Mouse (Mus musculus) forebrain, embryonic 16.5 days (tissue): ENCODE measurements at regions not wholly inside any gene's neighbourhood (a gene's known extent, or its start where the extent isn't known, plus 50 kb on each side); places are given as distances from the start of the nearest gene placed in this dataset.

Experiments used
- ATAC-seq: fragments of 200-750 bp; cut with Nextera tagmentation; 2 replicates; pipeline ENCODE4 v1.8.0; 2017; ENCODE audit warnings: mild to moderate bottlenecking, moderate library complexity
- H3K27ac ChIP-seq: fragments of 300-500 bp; sonication (generic); 2 replicates; pipeline ENCODE4 v1.5.1; 2014; ENCODE audit warnings: low read length, control low read depth
- H3K27me3 ChIP-seq: fragments of 300-500 bp; sonication (generic); replicated peaks from 2 replicates; pipeline ENCODE4 v1.6.1; 2014; ENCODE audit warnings: low read length; ENCODE audit not compliant: control insufficient read depth, insufficient read depth
- H3K36me3 ChIP-seq: fragments of 300-500 bp; sonication (generic); 2 replicates; pipeline ENCODE4 v1.6.1; 2014; ENCODE audit not compliant: control insufficient read depth, insufficient read depth
- H3K4me1 ChIP-seq: fragments of 300-500 bp; sonication (generic); replicated peaks from 2 replicates; pipeline ENCODE4 v1.6.1; 2014; ENCODE audit warnings: low read length; ENCODE audit not compliant: control insufficient read depth, insufficient read depth
- H3K4me2 ChIP-seq: fragments of 300-500 bp; sonication (generic); 2 replicates; pipeline ENCODE4 v1.6.1; 2014; ENCODE audit warnings: mild to moderate bottlenecking, low read length, control low read depth
- H3K4me3 ChIP-seq: fragments of 300-500 bp; sonication (generic); replicated peaks from 2 replicates; pipeline ENCODE4 v1.5.1; 2014; ENCODE audit warnings: mild to moderate bottlenecking, low read length, control low read depth
- H3K9ac ChIP-seq: fragments of 300-500 bp; sonication (generic); replicated peaks from 2 replicates; pipeline ENCODE4 v1.6.1; 2014; ENCODE audit warnings: low read depth, low read length, control low read depth
- H3K9me3 ChIP-seq: fragments of 300-500 bp; sonication (generic); 2 replicates; pipeline ENCODE4 v1.6.1; 2016; ENCODE audit warnings: low read length; ENCODE audit not compliant: control insufficient read depth
- WGBS: fragments of 180-500 bp; shearing (Covaris S2); extraction: QIAGEN DNeasy Blood & Tissue Kit; methylation state at CpG from one replicate; pipeline ENCODE4 v1.1.7; 2014; 5-methylcytosine and 5-hydroxymethylcytosine counted together

GRCm38 (mm10) chr7:67462591-67462990 lies 89.9 kb upstream of the Mef2a start:
- H3K4me1 ChIP-seq, result peaks cover 4% of the 10 kb centered on the region
- peak; percentile 36; the same call in 1 of the 2 replicates for ATAC-seq
- WGBS, result 53% methylated on average over 9 of the region's 9 CpGs
- H3K27me3 ChIP-seq, result no peaks in the 10 kb centered on the region
- H3K4me3 ChIP-seq, result no peak overlapping the region
- no peak overlapping the region for H3K9ac ChIP-seq
- H3K9me3 ChIP-seq, result no peaks in the 10 kb centered on the region
- no peak overlapping the region for H3K27ac ChIP-seq
- H3K36me3 ChIP-seq, result no peaks in the 10 kb centered on the region
- H3K4me2 ChIP-seq, result no peak overlapping the region

DNA sequence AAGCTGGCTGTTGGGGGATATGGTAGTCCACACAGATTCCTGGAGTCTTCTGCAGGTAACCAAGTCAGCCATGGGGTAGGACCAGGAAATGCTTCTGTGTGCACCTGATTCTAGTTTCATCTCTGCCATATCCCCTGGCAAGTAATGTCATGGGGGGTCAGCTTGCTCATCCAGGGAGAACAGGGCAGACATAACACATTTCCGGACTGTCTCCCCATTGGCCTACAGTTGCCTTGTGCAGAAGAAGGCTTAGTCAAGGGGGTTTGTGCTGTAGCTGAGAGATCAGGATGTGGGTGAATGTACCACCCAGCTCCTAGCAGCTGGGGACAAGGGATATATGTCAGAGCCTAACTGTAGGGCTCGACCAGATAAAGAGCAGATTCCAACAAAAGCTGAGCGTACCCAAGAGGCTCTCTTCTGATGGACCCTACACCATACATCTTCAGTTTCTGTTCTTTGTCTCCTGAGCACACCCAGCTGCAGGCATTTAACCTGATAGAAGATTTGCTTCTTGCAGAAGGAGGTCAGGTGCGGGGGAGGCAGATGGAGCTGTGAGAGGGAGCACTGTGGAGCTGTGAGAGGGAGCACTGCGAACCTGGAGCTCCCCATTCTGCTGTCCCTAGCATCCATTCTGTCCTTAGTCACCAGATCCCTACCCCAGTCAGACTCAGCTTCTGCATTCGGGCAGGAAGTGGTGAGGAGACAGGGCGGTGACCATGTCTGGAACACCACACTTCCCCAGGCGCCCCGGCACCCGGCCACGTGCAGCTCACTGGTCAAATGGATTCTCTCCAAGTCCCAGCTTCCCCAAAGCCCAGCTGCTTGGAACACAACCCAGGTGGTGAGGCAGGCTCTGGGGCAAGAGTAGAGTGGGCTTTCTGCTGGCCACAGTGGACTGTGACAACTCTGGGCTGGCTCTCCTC lies 88.9 kb upstream of the Mef2a start:
- 85% methylated on average over 11 of the region's 11 CpGs for WGBS
- no peak overlapping the region for H3K27ac ChIP-seq
- H3K27me3 ChIP-seq, result no peaks in the 10 kb centered on the region
- no peaks in the 10 kb centered on the region for H3K9me3 ChIP-seq
- H3K36me3 ChIP-seq, result no peaks in the 10 kb centered on the region
- H3K4me1 ChIP-seq, result peaks cover 4% of the 10 kb centered on the region
- H3K4me2 ChIP-seq, result no peak overlapping the region
- no peak overlapping the region for H3K4me3 ChIP-seq
- H3K9ac ChIP-seq, result no peak overlapping the region
- no peak for ATAC-seq

- H3K36me3 ChIP-seq, result no peaks in the 10 kb centered on the region
- H3K27ac ChIP-seq, result no peak overlapping the region
- no peak overlapping the region for H3K4me2 ChIP-seq
- no peak overlapping the region for H3K4me3 ChIP-seq
- no peaks in the 10 kb centered on the region for H3K27me3 ChIP-seq
- ATAC-seq, result no peak
- H3K9me3 ChIP-seq, result no peaks in the 10 kb centered on the region
- peaks cover 4% of the 10 kb centered on the region for H3K4me1 ChIP-seq
- 81% methylated on average over 10 of the region's 10 CpGs for WGBS
- no peak overlapping the region for H3K9ac ChIP-seq
These were observed 87.2 kb upstream of the Mef2a start for GRCm38 (mm10) chr7:67459810-67460209.

- no peak overlapping the region for H3K9ac ChIP-seq
- no peak overlapping the region for H3K4me3 ChIP-seq
- no peak for ATAC-seq
- 96% methylated on average over 9 of the region's 9 CpGs for WGBS
- H3K4me2 ChIP-seq, result no peak overlapping the region
- no peaks in the 10 kb centered on the region for H3K27me3 ChIP-seq
- H3K36me3 ChIP-seq, result no peaks in the 10 kb centered on the region
- H3K9me3 ChIP-seq, result no peaks in the 10 kb centered on the region
- no peak overlapping the region for H3K27ac ChIP-seq
- H3K4me1 ChIP-seq, result peaks cover 4% of the 10 kb centered on the region
These were observed 86.6 kb upstream of the Mef2a start for GRCm38 (mm10) chr7:67459209-67459608.

DNA sequence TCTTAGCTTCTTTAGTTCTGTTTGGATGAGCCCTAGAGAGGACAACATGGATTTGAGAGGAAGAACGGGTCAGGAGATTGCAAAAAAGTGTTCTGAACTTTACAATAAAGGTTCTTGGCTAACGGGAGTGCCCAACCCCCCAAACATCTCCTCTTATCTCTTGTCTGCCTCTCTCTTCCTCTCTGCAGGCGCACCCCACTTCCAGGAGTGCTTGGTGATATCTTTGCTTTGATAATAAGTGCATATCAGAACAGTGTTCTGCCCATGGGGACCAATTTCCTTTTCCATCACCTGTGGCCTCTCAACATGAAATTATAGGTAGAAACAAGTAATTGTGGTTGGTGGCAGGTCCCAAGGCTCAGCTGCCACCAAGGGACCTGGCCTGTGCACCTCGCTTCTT lies 86.0 kb upstream of the Mef2a start:
- ATAC-seq, result no peak
- Histone ChIP-seq H3K9ac (no peak overlapping the region), H3K27me3 (no peaks in the 10 kb centered on the region), H3K27ac (no peak overlapping the region), H3K4me3 (no peak overlapping the region), H3K4me1 (peaks cover 4% of the 10 kb centered on the region), H3K4me2 (no peak overlapping the region), H3K9me3 (no peaks in the 10 kb centered on the region), H3K36me3 (no peaks in the 10 kb centered on the region)
- 79% methylated on average over 4 of the region's 4 CpGs for WGBS

- Histone ChIP-seq H3K4me3 (no peak overlapping the region), H3K4me1 (peaks cover 4% of the 10 kb centered on the region; the same call in 1 of the 2 replicates), H3K36me3 (no peaks in the 10 kb centered on the region), H3K27ac (no peak overlapping the region), H3K9ac (no peak overlapping the region), H3K27me3 (no peaks in the 10 kb centered on the region), H3K4me2 (no peak overlapping the region), H3K9me3 (no peaks in the 10 kb centered on the region; the same call in 1 of the 2 replicates)
- no peak for ATAC-seq
- 94% methylated on average over 1 of the region's 1 CpGs for WGBS
These were observed 85.2 kb upstream of the Mef2a start for GRCm38 (mm10) chr7:67457898-67458297.

- Histone ChIP-seq H3K36me3 (no peaks in the 10 kb centered on the region), H3K27me3 (no peaks in the 10 kb centered on the region), H3K4me3 (no peak overlapping the region), H3K9me3 (no peaks in the 10 kb centered on the region; the same call in 1 of the 2 replicates), H3K4me2 (no peak overlapping the region), H3K4me1 (no peaks in the 10 kb centered on the region), H3K27ac (no peak overlapping the region), H3K9ac (no peak overlapping the region)
- 92% methylated on average over 4 of the region's 4 CpGs for WGBS
- ATAC-seq, result no peak
These were observed 83.4 kb upstream of the Mef2a start for GRCm38 (mm10) chr7:67456015-67456414.

DNA sequence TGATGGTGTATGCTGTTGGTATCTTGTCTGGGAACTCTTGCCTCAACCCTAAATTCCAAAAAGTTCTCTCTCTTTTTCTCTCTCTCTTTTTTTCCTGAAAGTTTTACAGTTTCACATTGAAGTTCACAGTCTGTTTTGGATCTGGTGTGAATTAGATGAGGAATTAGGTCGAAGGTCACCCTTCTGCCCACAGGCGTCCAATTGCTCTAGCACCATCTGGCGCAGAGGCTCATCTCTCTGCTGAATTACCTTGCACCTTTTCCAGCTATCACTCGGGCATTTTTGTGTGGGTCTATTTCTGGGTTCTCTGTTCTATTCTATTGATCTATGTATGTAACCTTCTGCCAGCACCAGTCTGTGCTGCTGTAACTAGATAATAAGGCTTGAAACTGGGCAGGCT lies 81.8 kb upstream of the Mef2a start:
- ATAC-seq, result no peak
- WGBS, result 86% methylated on average over 4 of the region's 4 CpGs

DNA sequence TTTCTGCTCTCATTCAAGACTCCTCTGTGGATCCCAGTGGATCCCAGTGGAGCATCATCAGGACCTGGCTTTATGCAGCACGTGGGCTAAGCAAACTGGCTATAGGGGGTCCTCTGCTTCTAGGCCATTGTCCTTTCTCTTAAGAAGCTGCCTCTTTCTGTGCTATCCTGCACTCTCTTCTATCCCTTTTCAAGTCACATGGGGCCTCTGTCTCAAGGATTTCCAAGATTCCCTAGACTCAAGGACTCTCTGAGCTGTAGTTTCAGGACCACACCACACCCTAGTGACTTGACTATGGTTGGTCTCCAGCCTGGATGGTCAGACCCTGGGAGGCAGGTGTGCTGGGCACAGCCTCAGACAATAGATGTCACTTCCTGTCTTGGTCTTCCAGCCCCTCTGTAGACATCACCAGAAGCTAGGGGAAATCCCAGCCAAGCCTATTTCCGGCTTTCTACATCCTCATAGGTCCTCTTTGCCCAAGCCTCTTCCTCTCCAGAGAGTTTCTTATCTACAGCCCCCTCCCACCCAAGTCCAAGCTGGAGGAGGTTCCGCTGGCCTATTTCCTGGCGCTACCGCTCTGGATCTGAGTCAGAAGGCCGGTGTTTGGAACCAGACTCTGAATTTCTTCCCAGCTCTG lies 78.6 kb upstream of the Mef2a start:
- H3K4me3 ChIP-seq, result no peak overlapping the region
- 87% methylated on average over 6 of the region's 6 CpGs for WGBS

More for the DNA sequence above, 81.8 kb upstream of the Mef2a start:
- no peaks in the 10 kb centered on the region; the same call in 1 of the 2 replicates for H3K9me3 ChIP-seq
- no peak overlapping the region for H3K4me3 ChIP-seq
- no peaks in the 10 kb centered on the region for H3K27me3 ChIP-seq
- no peak overlapping the region for H3K27ac ChIP-seq
- no peaks in the 10 kb centered on the region for H3K4me1 ChIP-seq
- no peaks in the 10 kb centered on the region for H3K36me3 ChIP-seq
- no peak overlapping the region for H3K9ac ChIP-seq
- H3K4me2 ChIP-seq, result no peak overlapping the region

More for the DNA sequence above, 78.6 kb upstream of the Mef2a start:
- H3K27ac ChIP-seq, result no peak overlapping the region
- no peak overlapping the region for H3K4me2 ChIP-seq
- ATAC-seq, result no peak
- H3K9ac ChIP-seq, result no peak overlapping the region
- no peaks in the 10 kb centered on the region for H3K36me3 ChIP-seq
- H3K4me1 ChIP-seq, result peaks cover 2% of the 10 kb centered on the region; the same call in 1 of the 2 replicates
- H3K9me3 ChIP-seq, result no peaks in the 10 kb centered on the region; the same call in 1 of the 2 replicates
- H3K27me3 ChIP-seq, result no peaks in the 10 kb centered on the region
